Mouse (Mus musculus) left cerebral cortex, adult 6 months (tissue): ENCODE results near the gene Gm21788. TPM values are rescaled to one million over a fixed set of nuclear protein-coding genes. Genes with fewer than 3 reads are reported as not detected.

Experiments
- long read RNA-seq, 2 experiments: library from polyadenylated mRNA; unstranded; transcript quantifications; one replicate each; pipeline ENCODE4 v2.0.0; 2019 to 2020
- polyA plus RNA-seq: library from polyadenylated mRNA; unstranded; fragments of <200 nt; fragmentation: Nextera tagmentation; gene quantifications from 2 replicates; pipeline ENCODE4 v1.2.3, GENCODE M21; 2021

Gm21788 gene
- not detected in 2 replicates for polyA plus RNA-seq
- long read RNA-seq, experiment 1 = 0 reads
- long read RNA-seq, experiment 2 = 0 reads

GRCm38 (mm10) chrY:7404710-7405109, at the start of gene Gm21788:
Gene Gm21788, plus strand, starts transcription at chrY:7405010.

Other genes starting within 250 kb of the Gm21788 start
- not detected in 2 replicates for gene Gm21244, start 235.7 kb upstream of the Gm21788 start, polyA plus RNA-seq
- gene Gm28998, start 151.2 kb upstream of the Gm21788 start, polyA plus RNA-seq = not detected in 2 replicates
- not detected in 2 replicates for gene Gm20826, start 233.5 kb downstream of the Gm21788 start, polyA plus RNA-seq